Mouse (Mus musculus): Measurements from ENCODE around the gene Paf1.
"Not testable (repeated sequence)": the region's sequence is repeated elsewhere in the genome, so short reads cannot be mapped to it uniquely, and the experiment has no call there.

Paf1 gene

DNA sequence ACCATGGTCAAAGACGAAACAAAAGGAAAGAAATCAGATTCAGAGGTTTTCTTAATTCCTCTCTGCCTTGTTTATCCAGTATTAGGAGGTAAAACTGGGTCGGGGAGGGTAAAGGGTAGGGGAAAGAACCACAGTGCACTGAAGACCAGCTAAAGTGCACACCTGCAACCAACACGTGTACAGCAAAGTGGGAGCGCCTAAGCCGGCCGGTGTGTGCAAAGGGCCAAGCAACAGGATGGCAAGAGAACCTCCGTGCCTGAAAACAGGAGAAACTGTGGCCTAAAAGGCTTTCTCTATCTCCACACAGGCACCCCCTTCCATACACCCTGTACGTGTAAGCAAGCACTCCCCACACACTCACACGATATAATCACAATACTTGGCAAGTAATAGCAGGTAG lies 7.6 kb upstream of the Paf1 start:
- DNase-seq, result no peak

DNA sequence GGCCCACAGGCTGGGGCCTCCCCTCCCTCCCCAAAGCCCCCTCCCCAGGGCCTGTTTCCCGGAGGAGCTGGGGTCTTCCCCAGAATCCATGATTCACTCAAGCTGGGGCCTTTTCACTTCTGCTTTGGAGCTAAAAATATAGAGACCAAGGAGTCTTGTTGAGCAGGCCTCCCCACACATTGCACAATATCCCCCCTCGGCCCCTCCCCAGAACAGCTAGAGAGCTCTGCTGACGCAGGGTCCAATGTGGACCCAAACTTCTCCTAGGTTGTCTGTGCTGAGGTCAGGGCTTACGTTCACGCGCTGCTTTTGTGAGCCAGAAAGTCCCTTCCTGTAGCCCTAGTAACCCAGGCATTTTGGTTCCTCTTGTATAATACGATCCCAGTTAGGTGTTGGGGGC lies 6.7 kb upstream of the Paf1 start:
- peak in 1 of 2 experiments; percentile 38 for DNase-seq

DNA sequence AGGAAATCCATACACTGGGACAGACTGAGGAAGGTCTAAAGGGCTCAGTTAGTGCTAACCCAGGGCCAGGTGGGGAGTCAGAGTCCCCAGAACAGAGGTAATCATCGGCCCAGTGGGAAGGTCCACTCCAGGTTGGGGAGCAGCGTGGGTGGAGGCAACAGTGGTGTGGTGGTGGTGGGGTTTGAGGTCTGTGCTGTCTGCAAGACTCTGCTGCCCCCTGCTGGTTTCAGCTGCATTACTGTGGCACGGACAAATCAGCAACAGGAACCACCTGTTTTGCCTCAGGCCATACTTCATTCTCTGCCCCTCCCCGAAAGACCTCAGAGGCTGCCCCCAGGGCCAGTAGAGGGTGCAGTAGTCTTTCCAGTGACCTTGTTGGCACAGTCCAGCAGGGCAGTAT lies 6.3 kb upstream of the Paf1 start:
- DNase-seq, result peak; percentile 89 to 96

DNA sequence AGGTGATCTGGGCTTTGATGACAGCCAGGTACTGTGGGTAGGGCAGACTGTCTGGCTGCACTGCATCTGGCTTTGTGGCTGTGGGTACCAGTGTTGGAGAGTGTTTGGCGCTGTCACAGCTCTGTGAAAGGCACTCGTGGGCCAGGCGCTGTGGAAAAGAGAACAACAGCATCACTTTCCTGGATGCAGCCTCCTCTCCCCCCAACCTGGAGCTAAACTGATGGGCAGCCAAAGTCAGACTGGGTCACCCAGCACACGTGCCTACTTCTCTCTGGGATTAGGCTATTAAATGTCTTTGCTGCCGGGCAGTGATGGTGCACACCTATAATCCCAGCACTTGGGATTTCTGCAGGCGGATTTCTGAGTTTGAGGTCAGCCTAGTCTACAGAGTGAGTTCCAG lies 5.9 kb upstream of the Paf1 start:
- DNase-seq, result not testable (repeated sequence)

DNA sequence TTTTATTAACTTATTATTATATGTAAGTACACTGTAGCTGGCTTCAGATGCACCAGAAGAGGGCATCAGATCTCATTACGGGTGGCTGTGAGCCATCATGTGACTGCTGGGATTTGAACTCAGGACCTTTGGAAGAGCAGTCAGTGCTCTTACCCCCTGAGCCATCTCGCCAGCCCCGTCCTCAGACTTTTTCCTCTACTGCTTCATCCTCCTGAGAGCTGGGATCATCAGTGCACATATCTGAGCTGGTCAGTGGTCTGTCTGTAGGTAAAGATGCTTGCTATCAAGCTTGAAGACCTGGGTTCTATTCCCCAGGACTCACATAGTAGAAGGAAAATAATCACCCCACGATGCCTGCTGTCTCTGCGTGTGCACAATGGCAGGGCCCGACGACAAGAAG lies 5.4 kb upstream of the Paf1 start:
- not testable (repeated sequence) for DNase-seq

DNA sequence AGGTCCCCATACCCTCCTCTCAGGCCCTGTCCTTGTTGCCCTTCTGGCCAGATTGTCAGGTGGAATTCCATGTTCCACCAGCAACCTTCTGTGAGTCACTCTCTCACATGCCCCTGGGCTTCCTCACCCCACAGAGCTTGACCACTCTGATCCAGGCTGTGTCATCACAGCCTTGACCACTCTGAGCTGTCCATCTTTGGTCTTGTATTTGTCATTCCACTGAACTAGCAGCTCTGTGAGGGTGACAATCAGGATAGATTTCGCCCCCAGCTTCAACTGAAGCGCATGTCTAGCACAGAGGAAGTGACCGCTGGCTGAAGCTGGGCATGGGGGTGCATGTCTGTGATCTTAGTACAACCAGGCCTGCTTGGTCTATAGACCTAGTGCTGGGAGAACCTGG lies 2.4 kb upstream of the Paf1 start:
- no peak for DNase-seq

DNA sequence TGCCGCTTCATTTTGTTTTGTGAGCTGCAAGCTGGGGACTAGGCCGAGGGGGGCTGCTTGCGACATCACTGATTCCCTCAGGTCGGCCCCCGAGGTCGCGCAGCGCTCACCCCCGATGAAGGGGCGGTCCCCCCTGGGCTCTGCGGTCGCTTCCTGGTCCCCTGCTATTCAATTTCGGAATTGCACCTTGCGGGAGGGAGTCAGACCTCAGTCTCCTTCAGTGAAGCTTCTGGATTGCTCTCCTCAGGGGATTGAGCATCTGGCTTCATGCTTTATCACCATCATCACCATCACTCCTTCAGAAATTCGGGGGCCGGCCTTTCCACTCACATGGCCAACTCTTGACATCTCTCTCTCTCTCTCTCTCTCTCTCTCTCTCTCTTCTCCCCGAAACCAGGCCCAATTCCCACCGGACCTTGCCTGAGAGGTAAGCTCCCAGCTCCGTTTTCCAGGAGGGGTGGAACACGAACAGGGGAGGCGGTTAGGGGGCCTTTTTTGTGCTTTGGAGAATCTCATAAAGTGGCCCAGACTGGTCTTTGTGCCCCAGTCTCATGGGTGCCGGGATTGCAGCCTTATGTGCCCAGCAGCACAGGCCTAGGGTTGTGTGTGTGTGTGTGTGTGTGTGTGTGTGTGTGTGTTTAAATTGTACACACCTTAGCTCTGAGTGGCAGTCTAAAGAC lies 661 bp downstream of the Paf1 start:
- DNase-seq, result no peak

DNA sequence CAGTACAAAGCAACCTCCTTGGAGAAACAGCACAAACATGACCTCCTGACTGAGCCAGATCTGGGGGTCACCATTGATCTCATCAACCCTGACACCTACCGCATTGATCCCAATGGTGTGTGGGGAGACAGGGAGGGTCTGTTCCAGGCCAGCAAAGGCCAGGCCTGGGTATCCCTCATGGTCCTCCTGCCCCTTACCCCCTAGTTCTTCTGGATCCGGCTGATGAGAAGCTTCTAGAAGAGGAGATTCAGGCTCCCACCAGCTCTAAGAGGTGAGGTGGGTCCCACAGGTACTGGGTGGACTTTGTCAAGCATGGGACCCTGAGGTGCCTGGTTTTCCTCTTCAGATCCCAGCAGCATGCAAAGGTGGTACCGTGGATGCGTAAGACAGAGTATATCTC lies 2.7 kb downstream of the Paf1 start:
- DNase-seq, result no peak

DNA sequence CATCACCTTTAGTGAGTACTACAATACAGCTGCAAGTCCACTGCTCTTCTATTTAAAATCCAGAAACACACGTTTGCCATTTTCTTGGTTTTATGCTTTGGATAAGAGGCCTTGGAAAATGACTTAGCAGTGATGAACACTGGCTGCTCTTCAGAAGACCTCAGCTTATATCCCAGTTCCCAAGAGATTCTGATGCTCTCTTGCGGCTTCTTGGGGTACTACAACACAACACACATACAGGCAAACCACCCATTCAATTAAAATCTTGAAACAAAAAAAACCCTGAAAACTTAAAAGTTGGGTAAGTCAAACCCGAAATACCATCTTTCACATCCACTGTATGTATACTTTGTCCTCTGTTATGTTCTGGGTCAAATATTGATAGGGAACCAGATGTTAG lies 5.2 kb downstream of the Paf1 start:
- DNase-seq, result peak; percentile 38 to 59

DNA sequence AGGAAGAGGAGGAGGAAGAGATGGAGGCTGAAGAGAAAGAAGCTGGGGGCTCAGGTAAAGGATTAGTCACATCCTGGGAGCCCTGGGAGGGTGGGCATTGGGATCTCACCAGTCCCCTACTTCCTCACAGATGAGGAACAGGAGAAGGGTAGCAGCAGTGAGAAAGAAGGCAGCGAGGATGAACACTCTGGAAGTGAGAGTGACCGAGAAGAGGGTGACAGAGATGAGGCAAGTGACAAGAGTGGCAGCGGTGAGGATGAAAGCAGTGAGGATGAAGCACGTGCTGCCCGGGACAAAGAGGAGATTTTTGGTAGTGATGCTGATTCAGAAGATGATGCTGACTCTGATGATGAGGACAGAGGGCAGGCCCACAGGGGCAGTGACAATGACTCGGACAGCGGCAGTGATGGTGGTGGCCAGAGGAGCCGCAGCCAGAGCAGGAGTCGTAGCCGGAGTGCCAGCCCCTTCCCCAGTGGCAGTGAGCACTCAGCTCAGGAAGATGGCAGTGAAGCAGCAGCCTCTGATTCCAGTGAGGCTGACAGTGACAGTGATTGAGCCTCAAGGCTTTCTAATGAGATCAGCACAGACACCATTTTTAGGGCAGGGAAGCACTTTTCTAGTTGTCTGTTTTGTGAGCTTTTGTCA lies 6.1 kb downstream of the Paf1 start:
- DNase-seq, result no peak

DNA sequence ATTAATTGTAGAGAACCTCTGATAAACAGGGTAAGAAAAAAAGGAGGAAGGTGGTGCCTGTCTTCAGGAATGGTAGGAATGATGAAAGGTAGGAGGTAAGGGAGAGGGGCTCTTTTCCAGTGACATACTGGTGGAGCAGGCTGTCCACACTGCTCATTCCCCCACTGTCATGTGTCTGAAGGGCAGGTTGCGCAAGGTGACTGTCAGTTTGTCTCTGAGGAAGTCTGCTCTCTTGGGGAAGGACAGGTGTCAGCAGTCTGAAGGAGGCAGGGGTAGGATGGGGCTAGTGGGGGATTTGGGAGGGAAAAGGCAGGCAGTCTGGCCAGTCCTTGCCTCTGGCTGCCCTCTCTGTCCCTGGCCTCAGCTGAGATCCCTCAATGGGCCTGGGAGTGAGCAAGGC lies 8.3 kb downstream of the Paf1 start:
- DNase-seq, result no peak

DNA sequence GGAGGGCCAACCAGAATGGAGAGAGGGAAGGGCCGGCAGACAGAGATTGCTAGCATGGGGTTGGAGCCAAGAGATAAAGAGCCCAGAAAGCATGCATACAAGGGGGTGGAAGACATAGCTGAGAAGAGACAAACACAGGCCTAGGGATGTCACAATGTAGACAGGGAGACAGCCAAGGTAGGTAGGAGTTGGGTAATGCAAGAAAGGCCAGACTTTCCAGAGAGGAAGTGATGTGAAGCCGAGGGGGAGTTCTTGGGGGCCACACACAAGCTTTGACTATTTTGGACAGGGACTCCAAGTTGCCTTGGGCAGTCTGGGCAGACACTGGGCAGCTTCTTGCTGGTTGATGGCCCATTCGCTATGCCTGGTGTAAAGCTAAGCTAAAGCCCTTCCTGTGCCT lies 9.2 kb downstream of the Paf1 start:
- no peak for DNase-seq

DNA sequence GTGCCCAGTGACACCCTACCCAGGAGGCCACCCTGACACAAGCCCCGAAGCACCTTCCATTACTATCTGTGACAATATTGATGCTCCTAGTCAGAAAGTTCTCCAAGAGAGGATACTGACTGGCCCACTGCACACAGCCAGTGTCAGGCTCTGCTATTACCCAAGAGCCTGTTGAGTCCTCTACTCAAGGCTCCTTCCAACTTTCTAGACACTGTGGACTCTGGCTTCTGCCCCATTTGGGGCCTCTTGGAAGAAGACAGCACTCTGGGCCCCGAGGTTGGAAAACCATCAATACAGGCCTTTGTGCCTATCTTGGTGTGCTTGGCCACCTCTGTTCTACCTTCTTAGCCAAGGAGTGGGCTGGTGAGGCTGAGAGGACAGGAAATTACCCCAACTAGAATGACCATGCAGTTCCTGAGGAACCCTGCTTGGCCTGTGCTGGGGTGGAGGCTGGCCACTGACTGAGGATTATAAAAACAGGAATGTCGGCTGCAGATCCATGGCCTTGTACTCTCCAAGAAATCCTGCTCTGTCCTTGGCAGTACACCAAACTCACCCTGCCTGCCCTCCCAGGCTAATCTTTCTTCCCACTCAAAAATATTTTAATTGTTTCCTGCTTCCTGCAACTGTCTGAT lies 18.2 kb downstream of the Paf1 start:
- DNase-seq, result peak; percentile 69 to 81

DNA sequence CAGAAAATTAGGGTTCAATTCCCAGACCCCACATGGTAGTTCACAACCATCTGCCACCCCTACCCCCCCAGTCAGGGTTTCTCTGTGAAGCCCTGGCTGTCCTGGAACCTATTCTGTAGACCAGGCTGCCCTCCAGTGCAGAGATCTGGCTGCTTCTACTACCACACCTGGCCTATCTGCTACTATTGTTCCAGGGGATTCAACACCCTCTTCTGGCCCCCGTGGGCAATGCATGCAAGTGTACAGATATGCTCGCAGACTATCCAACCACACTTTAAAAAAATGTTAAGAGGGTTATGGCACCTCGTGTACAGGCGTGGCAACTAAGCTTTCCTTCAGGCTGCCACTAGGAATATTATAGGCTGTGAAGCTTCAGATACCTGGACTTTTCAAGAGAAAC lies 20.1 kb downstream of the Paf1 start:
- no peak for DNase-seq

DNA sequence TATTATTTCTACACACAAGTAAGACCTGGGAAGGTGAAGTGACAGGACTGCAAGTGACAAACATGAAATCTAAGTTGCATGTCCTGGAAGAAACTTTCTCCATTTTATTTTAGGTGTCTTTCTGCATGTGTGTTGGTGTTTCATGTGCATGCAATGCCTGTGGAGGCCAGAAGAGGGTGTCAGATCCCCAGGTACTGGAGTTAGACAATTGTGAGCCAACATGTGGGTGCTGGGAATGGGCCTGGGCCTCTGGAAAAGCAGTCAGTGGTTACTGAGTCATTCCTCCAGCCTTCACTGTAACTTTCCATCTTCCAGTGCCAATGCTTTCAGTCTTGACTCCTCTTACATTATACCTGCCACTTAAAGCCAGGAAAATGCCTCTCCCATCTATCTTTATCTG lies 24.6 kb downstream of the Paf1 start:
- DNase-seq, result no peak

DNA sequence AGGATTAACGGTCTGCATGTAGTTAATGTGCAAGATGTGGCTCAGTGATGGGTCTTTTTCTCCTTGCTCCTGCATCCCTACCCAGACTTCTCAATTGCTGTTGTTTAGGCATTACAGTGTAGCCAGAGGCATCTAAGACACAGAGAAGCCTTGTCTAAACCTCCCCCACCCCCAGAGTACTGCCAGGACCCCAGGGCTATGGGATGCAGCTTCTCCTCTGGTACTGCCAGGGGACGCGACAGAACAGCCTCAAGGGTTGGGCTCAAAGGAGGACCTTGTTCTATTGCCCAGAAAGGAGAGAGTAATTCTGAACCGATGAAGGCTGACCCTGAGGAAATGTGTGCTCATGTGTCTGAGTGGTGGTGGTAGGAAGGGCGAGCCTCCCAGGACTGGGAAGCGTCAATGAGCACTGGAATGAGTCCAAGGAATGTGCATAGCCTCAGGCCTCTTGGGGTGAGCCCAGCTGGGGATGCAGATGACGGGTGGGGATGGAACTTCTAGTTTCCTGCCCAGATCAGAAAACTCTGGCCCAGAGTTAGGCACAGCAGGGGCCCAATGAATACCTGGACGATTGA lies 25.4 kb downstream of the Paf1 start:
- peak; percentile 76 to 84 for DNase-seq

DNA sequence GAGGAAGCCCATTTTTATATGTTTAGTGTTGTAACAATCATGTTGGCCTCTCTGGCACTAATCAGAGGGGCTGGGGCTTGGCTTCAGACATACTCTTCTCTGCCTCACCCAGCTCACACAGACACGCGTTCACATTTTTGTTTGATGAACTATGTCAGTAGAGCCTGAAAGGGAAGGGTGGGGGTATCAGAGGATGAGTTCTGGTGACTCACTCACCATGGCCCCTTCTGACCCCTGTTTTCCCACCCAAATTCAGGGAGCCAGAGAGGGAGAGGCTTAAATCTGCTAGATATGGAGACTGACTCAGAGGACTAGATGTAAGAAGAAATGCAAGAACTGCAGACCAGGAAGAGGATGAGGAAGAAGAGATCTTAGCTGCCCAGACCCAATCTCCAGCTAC lies 26.7 kb downstream of the Paf1 start:
- DNase-seq, result no peak

DNA sequence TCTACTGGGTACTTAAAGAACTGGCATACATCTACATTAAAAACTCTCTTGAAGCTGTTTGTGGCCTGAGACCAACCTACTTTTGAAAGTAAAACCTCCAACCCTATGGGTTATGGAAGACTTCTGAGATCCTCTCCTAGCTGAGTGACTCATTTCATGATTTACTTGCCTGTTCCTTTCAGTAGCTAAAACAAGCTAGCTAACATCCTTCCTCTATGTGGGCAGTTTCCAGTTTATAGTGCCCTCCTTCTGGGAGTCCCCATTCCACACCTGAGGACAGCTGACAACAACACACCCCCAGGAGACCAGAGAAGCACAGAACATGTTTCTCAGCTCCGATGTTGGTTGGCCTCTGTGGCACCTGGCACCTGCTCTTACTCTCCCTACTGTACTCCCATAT lies 30.3 kb downstream of the Paf1 start:
- DNase-seq, result no peak

DNA sequence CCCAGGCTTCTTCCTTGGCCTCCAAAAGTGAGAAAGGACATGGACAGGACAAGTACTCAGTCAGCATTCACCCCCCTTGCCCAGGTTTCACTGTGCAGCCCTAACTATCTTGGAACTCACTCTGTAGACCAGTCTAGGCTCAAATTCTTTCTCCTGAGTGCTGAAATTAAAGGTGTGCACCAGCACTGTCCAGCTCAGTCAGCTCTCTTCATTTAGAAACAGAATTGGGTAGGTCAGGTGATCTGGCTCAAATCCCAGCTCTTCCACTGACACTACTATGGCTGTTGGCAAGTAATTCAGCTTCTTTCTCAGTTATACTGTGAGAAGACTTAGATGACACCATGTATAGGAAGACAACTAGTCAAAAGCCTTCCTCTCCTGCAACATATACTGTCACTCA lies 35.0 kb downstream of the Paf1 start:
- DNase-seq, result peak; percentile 46 to 50

DNA sequence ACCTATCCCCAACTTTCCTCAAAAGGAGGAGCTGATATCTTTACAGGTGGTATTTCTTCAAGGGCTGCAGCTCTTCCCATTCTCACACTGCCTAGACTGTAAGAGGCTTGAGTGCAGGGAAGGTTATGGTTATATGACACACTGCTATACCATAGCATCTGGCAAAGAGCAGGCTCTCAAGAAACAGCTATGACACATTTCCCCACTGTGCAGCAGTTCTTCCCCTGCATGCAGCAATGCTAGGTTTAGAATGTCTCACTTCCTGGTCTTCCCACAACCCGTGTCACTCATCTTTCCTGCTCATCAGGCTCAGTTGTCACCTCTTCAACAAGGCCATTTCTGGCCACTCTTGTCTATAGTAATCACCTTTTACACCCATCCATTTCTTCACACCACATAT lies 37.8 kb downstream of the Paf1 start:
- DNase-seq, result no peak

DNA sequence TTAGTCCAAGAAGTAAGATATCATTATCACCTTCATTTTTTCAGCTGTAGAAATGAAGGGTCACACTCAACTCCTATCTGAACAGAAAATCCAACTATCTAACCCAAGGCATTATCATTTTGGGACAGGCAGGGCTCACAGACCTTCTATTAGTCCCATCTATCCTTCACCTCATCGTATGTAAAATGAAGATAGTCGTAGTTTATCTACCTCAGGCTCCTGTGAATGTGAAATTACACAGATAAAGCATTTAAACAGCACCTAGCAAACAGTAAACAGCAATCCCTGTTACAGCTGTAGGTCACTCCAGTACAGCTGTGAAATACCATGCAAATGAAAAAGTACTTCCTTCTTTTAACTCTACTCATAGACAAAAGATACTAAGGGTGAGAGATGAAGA lies 39.5 kb downstream of the Paf1 start:
- no peak for DNase-seq

DNA sequence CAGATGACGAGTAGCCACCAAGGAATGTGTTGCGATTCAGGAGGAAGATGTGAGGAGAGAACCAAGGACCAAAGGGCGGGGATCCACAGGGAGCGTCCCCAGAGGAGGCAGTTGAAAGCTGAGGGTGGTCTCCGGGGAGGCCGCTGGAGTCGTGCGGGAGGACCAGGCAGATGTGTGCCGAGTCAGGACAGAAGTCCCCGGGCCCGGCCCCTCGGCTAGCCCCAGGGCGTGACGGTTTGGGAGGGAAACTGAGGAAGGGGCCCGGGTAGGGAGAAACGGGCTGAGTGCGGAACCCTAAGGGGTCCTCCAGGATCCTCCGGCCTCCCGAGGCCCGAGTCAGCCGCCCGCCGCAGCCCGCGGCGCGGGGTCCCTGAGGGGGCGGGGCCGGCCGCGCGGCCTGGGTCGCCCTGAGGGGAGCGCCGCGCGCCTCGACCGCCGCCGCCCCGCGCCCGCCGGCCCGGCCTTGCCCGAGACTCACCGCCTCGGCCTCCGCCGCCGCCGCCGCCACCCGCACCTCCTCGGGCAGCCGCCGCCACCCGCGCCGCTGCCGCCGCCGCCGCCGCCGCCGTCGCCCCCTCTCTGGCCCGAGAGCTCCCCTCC lies 43.0 kb downstream of the Paf1 start:
- no peak for DNase-seq

DNA sequence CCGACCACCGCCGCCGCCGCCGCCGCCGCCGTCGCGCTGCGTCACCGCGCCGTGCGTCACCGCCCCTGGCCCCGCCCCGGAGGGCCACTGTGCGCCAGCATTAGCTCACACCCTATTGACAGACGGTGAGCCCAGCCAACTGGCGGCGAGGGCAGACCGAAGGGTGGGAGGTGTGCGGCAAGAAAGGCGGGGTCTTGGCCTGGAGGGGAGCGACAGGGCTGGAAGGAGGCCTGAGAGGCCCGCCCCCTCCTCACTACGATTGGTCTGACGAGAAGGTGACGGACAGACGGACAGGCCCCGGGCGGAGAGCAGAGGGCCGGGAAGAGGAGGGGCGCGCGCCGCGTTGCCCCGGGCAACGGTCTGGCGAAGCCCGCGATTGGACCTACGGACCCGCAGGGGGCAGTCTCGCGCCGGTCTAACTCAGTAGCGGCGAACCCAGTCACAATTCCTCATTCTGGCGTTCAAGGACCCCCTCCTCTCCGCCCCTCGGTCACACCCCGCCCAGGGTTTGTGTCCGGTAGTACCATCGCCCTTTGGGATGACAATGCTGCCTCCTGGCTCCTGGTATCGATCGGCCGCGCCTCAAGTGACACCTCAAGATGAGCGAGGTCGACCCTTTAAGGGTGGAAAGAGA lies 43.6 kb downstream of the Paf1 start:
- DNase-seq, result peak; percentile 100
